Mouse (Mus musculus) layer of hippocampus, adult 9-11 months (tissue): ENCODE data around the gene Cep112.

ENCODE experiments used
- DNase-seq: peaks from one replicate; pipeline ENCODE4 v3.0.0; 2022

The Cep112 gene

GRCm38 (mm10) chr11:108885276-108885896, 460.4 kb downstream of the Cep112 start:
- no peak for DNase-seq

- no peak for DNase-seq
These were observed 461.1 kb downstream of the Cep112 start for GRCm38 (mm10) chr11:108886060-108886459.

GRCm38 (mm10) chr11:108889121-108889520, 464.1 kb downstream of the Cep112 start:
- DNase-seq: no peak

GRCm38 (mm10) chr11:108890544-108890943, 465.6 kb downstream of the Cep112 start:
- no peak for DNase-seq

GRCm38 (mm10) chr11:108891111-108891870, 466.3 kb downstream of the Cep112 start:
- no peak for DNase-seq

GRCm38 (mm10) chr11:108891871-108892380, 466.9 kb downstream of the Cep112 start:
- DNase-seq: no peak

- DNase-seq: no peak
These were observed 467.4 kb downstream of the Cep112 start for GRCm38 (mm10) chr11:108892406-108892805.

- no peak for DNase-seq
These were observed 468.3 kb downstream of the Cep112 start for GRCm38 (mm10) chr11:108893232-108893790.

- DNase-seq: no peak
These were observed 469.0 kb downstream of the Cep112 start for GRCm38 (mm10) chr11:108893855-108894510.

- DNase-seq: no peak
These were observed 472.0 kb downstream of the Cep112 start for GRCm38 (mm10) chr11:108897034-108897433.

- no peak for DNase-seq
These were observed 473.1 kb downstream of the Cep112 start for GRCm38 (mm10) chr11:108898063-108898462.

- DNase-seq: no peak
These were observed 473.5 kb downstream of the Cep112 start for GRCm38 (mm10) chr11:108898483-108898882.

GRCm38 (mm10) chr11:108900718-108901488, 475.9 kb downstream of the Cep112 start:
- DNase-seq: peak; percentile 61

- no peak for DNase-seq
These were observed 476.7 kb downstream of the Cep112 start for GRCm38 (mm10) chr11:108901670-108902069.

- no peak for DNase-seq
These were observed 477.3 kb downstream of the Cep112 start for GRCm38 (mm10) chr11:108902303-108902702.

GRCm38 (mm10) chr11:108906590-108907254, 481.7 kb downstream of the Cep112 start:
- no peak for DNase-seq

GRCm38 (mm10) chr11:108909396-108910195, 484.6 kb downstream of the Cep112 start:
- DNase-seq: no peak
